Mouse (Mus musculus): ENCODE results near the gene Il9.

- TF ChIP-seq ZNF384 (IDR thresholded peaks at IDR 0.05; ENCODE audit: low read depth, low read length) (no peak), ZC3H11A (IDR thresholded peaks at IDR 0.05; ENCODE audit: borderline replicate concordance, low read depth, low read length) (no peak), MAFK (IDR thresholded peaks at IDR 0.05; ENCODE audit: insufficient read depth, low read depth, low read length) (no peak)
Measured at GRCm38 (mm10) chr13:56478027-56478426, 4.0 kb downstream of the Il9 start.

Data from ES-E14 (cell line).